Mouse (Mus musculus): ENCODE results near the gene Med25.
A peak's percentile ranks its signal among the peaks of the same experiment; 100 is the strongest.

DNA sequence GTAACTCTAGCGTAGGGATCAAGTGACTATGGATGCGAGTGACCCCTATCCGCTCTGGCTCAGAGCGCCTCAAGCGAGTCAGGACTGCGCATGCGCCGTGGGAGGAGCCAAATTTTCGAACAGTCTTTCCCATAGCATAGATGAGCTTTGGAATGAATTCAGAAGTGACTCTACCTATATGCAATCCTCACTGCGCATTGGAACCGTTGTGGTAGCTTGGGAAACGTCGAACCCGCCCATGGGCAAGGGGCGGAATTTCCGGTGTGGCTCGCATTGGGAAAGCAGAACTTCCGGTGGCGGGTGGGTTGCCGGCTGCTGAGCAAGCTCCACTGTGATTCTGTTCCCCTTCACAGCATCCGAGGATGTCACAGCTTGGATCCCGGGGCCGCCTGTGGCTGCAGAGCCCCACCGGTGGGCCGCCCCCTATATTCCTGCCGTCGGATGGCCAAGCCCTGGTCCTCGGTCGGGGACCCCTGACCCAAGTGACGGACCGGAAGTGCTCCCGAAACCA is 35.4 kb downstream of the Med25 start, which contains the start of gene Pnkp:
- 0 out of 2 replicates have a peak, but pooled peaks have one; percentile 8 for TF ChIP-seq CTCF (IDR thresholded peaks at IDR 0.05)
- TF ChIP-seq EP300 (IDR thresholded peaks at IDR 0.05): peak; percentile 24; the same call in 1 of the 2 replicates

All from lung, postnatal 0 days (tissue).